Mouse (Mus musculus) ES-Bruce4 (cell line): ENCODE results near the gene Ube2l6.
"Not testable (repeated sequence)": the region's sequence is repeated elsewhere in the genome, so short reads cannot be mapped to it uniquely, and the experiment has no call there.

Experiments used
- CTCF ChIP-seq: IDR thresholded peaks from one replicate; pipeline ENCODE4 v1.8.1; 2011; ENCODE audit warnings: low read depth, low read length
- EP300 ChIP-seq: IDR thresholded peaks from 2 replicates; pipeline ENCODE4 v1.6.1; 2011; ENCODE audit warnings: low read depth, low read length; ENCODE audit not compliant: insufficient read depth
- POLR2A ChIP-seq: IDR thresholded peaks from one replicate; pipeline ENCODE4 v1.8.1; 2011; ENCODE audit warnings: low read length; ENCODE audit not compliant: insufficient read depth

GRCm38 (mm10) chr2:84801223-84801622 lies 2.6 kb downstream of the Ube2l6 start:
- not testable (repeated sequence) for TF ChIP-seq EP300, CTCF, POLR2A
